Mouse (Mus musculus): ENCODE data around the gene Spp1. TPM values are rescaled to one million over a fixed set of nuclear protein-coding genes. Genes with fewer than 3 reads are reported as not detected.

The Spp1 gene
- total RNA-seq, 1 experiment: 654 TPM

- H3K9me3 ChIP-seq (ENCODE audit: control insufficient read depth, insufficient read depth, low read depth, low read length): no peaks in the 10 kb centered on the region
- no peak overlapping the region for H3K9ac ChIP-seq (ENCODE audit: insufficient read depth, low read depth, low read length, poor library complexity, severe bottlenecking)
- in situ Hi-C loops (cut with MboI; ENCODE audit: low sequenced_read_pairs in 2 of 2, unreplicated experiment in 2 of 2): no loop called here
- TF ChIP-seq ZNF384 (IDR thresholded peaks at IDR 0.05; ENCODE audit: low read depth, low read length): no peak
- no peak for TF ChIP-seq ZC3H11A (IDR thresholded peaks at IDR 0.05; ENCODE audit: borderline replicate concordance, low read depth, low read length)
- TF ChIP-seq CHD2 (IDR thresholded peaks at IDR 0.05; ENCODE audit: low read depth, low read length): no peak
- TF ChIP-seq HCFC1 (IDR thresholded peaks at IDR 0.05; ENCODE audit: borderline replicate concordance, insufficient read depth, low read length): no peak
- TF ChIP-seq MAFK (IDR thresholded peaks at IDR 0.05; ENCODE audit: insufficient read depth, low read depth, low read length): no peak
- DNase-seq (ENCODE audit: low read depth, low spot score): no peak
- H3K4me3 ChIP-seq (ENCODE audit: insufficient read depth in 1 of 2, low read depth in 1 of 2, low read length in 2 of 2, poor library complexity in 1 of 2, severe bottlenecking in 1 of 2): no peak overlapping the region
- H3K27ac ChIP-seq (ENCODE audit: insufficient read depth, low read depth, low read length, poor library complexity, severe bottlenecking): no peak overlapping the region
- H3K36me3 ChIP-seq (ENCODE audit: control insufficient read depth, insufficient read depth, low read length, poor library complexity, severe bottlenecking): no peaks in the 10 kb centered on the region
- H3K4me1 ChIP-seq (ENCODE audit: control insufficient read depth in 2 of 2, insufficient read depth in 2 of 2, low read length in 2 of 2, poor library complexity in 1 of 2): no peaks in the 10 kb centered on the region
These were observed 38.6 kb upstream of the Spp1 start for GRCm38 (mm10) chr5:104396286-104396685.

GRCm38 (mm10) chr5:104398001-104398400 lies 36.9 kb upstream of the Spp1 start:
- no peaks in the 10 kb centered on the region for H3K36me3 ChIP-seq (ENCODE audit: control insufficient read depth, insufficient read depth, low read length, poor library complexity, severe bottlenecking)
- no peak overlapping the region for H3K27ac ChIP-seq (ENCODE audit: insufficient read depth, low read depth, low read length, poor library complexity, severe bottlenecking)
- H3K9ac ChIP-seq (ENCODE audit: insufficient read depth, low read depth, low read length, poor library complexity, severe bottlenecking): no peak overlapping the region
- H3K9me3 ChIP-seq (ENCODE audit: control insufficient read depth, insufficient read depth, low read depth, low read length): no peaks in the 10 kb centered on the region
- H3K4me3 ChIP-seq (ENCODE audit: insufficient read depth in 1 of 2, low read depth in 1 of 2, low read length in 2 of 2, poor library complexity in 1 of 2, severe bottlenecking in 1 of 2): no peak overlapping the region
- no peak for DNase-seq (ENCODE audit: low read depth, low spot score)
- in situ Hi-C loops (cut with MboI; ENCODE audit: low sequenced_read_pairs in 2 of 2, unreplicated experiment in 2 of 2): no loop called here
- TF ChIP-seq ZNF384 (IDR thresholded peaks at IDR 0.05; ENCODE audit: low read depth, low read length) (no peak), CHD2 (IDR thresholded peaks at IDR 0.05; ENCODE audit: low read depth, low read length) (no peak), HCFC1 (IDR thresholded peaks at IDR 0.05; ENCODE audit: borderline replicate concordance, insufficient read depth, low read length) (no peak), MAFK (IDR thresholded peaks at IDR 0.05; ENCODE audit: insufficient read depth, low read depth, low read length) (no peak), ZC3H11A (IDR thresholded peaks at IDR 0.05; ENCODE audit: borderline replicate concordance, low read depth, low read length) (no peak)
- no peaks in the 10 kb centered on the region for H3K4me1 ChIP-seq (ENCODE audit: control insufficient read depth in 2 of 2, insufficient read depth in 2 of 2, low read length in 2 of 2, poor library complexity in 1 of 2)

- no peak for DNase-seq (ENCODE audit: low read depth, low spot score)
- in situ Hi-C loops (cut with MboI; ENCODE audit: low sequenced_read_pairs in 2 of 2, unreplicated experiment in 2 of 2): no loop called here
- no peaks in the 10 kb centered on the region for H3K36me3 ChIP-seq (ENCODE audit: control insufficient read depth, insufficient read depth, low read length, poor library complexity, severe bottlenecking)
- no peak overlapping the region for H3K27ac ChIP-seq (ENCODE audit: insufficient read depth, low read depth, low read length, poor library complexity, severe bottlenecking)
- H3K9me3 ChIP-seq (ENCODE audit: control insufficient read depth, insufficient read depth, low read depth, low read length): no peaks in the 10 kb centered on the region
- no peak overlapping the region for H3K4me3 ChIP-seq (ENCODE audit: insufficient read depth in 1 of 2, low read depth in 1 of 2, low read length in 2 of 2, poor library complexity in 1 of 2, severe bottlenecking in 1 of 2)
- H3K4me1 ChIP-seq (ENCODE audit: control insufficient read depth in 2 of 2, insufficient read depth in 2 of 2, low read length in 2 of 2, poor library complexity in 1 of 2): 0 out of 4 replicates have a peak, but pooled peaks cover 0 to 3% of the 10 kb centered on the region in 2 experiments
- H3K9ac ChIP-seq (ENCODE audit: insufficient read depth, low read depth, low read length, poor library complexity, severe bottlenecking): no peak overlapping the region
- TF ChIP-seq CHD2 (IDR thresholded peaks at IDR 0.05; ENCODE audit: low read depth, low read length) (no peak), ZC3H11A (IDR thresholded peaks at IDR 0.05; ENCODE audit: borderline replicate concordance, low read depth, low read length) (no peak), MAFK (IDR thresholded peaks at IDR 0.05; ENCODE audit: insufficient read depth, low read depth, low read length) (no peak)
These were observed 35.5 kb upstream of the Spp1 start for GRCm38 (mm10) chr5:104399291-104399950.

GRCm38 (mm10) chr5:104399970-104400369 lies 34.9 kb upstream of the Spp1 start:
- Histone ChIP-seq H3K9me3 (ENCODE audit: control insufficient read depth, insufficient read depth, low read depth, low read length) (no peaks in the 10 kb centered on the region), H3K4me3 (ENCODE audit: insufficient read depth in 1 of 2, low read depth in 1 of 2, low read length in 2 of 2, poor library complexity in 1 of 2, severe bottlenecking in 1 of 2) (no peak overlapping the region), H3K36me3 (ENCODE audit: control insufficient read depth, insufficient read depth, low read length, poor library complexity, severe bottlenecking) (no peaks in the 10 kb centered on the region), H3K4me1 (ENCODE audit: control insufficient read depth in 2 of 2, insufficient read depth in 2 of 2, low read length in 2 of 2, poor library complexity in 1 of 2) (0 out of 4 replicates have a peak, but pooled peaks cover 0 to 3% of the 10 kb centered on the region in 2 experiments), H3K9ac (ENCODE audit: insufficient read depth, low read depth, low read length, poor library complexity, severe bottlenecking) (no peak overlapping the region), H3K27ac (ENCODE audit: insufficient read depth, low read depth, low read length, poor library complexity, severe bottlenecking) (no peak overlapping the region)
- in situ Hi-C loops (cut with MboI; ENCODE audit: low sequenced_read_pairs in 2 of 2, unreplicated experiment in 2 of 2): no loop called here
- TF ChIP-seq ZC3H11A (IDR thresholded peaks at IDR 0.05; ENCODE audit: borderline replicate concordance, low read depth, low read length) (no peak), CHD2 (IDR thresholded peaks at IDR 0.05; ENCODE audit: low read depth, low read length) (no peak), ZNF384 (IDR thresholded peaks at IDR 0.05; ENCODE audit: low read depth, low read length) (no peak), HCFC1 (IDR thresholded peaks at IDR 0.05; ENCODE audit: borderline replicate concordance, insufficient read depth, low read length) (no peak), MAFK (IDR thresholded peaks at IDR 0.05; ENCODE audit: insufficient read depth, low read depth, low read length) (no peak)
- DNase-seq (ENCODE audit: low read depth, low spot score): no peak
